Mouse (Mus musculus) liver, postnatal 0 days (tissue): ENCODE measurements around the gene Il11ra1.
"Not testable (repeated sequence)": the region's sequence is repeated elsewhere in the genome, so short reads cannot be mapped to it uniquely, and the experiment has no call there.

ENCODE experiments used
- CTCF ChIP-seq: sonication (generic); IDR thresholded peaks from 2 replicates; pipeline ENCODE4 v1.5.1; 2016; ENCODE audit warnings: antibody characterized with exemption, low read depth
- EP300 ChIP-seq: IDR thresholded peaks from 2 replicates; pipeline ENCODE4 v1.6.1; 2016; ENCODE audit warnings: antibody characterized with exemption, low read depth, mild to moderate bottlenecking

- not testable (repeated sequence) for TF ChIP-seq CTCF, EP300
Observed at GRCm38 (mm10) chr4:41684131-41684930, 15.5 kb upstream of the Il11ra1 start.
